Mouse (Mus musculus): ENCODE measurements around the gene Syn2. TPM values are rescaled to one million over a fixed set of nuclear protein-coding genes. Genes with fewer than 3 reads are reported as not detected.

Gene Syn2
- polyA plus RNA-seq, 1 experiment from 2014 or later = 16.2 TPM

DNA sequence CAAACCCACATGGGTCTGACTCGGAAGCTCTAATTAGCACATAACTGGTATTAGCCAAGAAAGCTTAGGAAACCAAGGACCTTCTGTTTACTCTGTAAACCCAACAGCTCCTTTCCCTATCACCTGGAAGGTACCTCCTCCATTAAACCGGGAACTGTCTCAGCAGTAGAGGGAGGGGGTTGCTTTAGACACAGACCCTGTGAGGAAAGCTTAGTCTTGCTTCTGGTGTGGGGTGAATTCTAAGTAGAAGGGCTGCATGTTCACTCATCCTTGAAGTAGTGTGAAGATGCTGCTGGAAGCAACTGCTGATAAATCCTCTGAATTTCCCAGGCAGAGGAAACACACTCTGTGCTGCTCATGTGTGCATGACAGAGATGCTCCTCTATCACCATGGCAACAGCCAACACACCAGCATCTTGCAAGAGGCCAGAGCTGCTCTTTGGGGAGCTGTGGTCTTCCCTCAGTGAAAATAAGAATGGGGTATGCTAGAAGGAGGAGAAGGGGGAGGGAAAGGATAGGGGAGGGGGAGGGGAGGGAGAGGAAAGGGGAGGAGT is 8.4 kb upstream of the Syn2 start:
- ATAC-seq = peak; percentile 93
- peak overlapping the region; percentile 86 for H3K27ac ChIP-seq
- H3K27me3 ChIP-seq = no peaks in the 10 kb centered on the region
- H3K4me3 ChIP-seq (replicated peaks) = no peak overlapping the region
- no peak overlapping the region for H3K9ac ChIP-seq (replicated peaks)
- WGBS = 13% methylated on average over 2 of the region's 2 CpGs
- H3K9me3 ChIP-seq = no peaks in the 10 kb centered on the region
- H3K4me2 ChIP-seq (replicated peaks) = peak overlapping the region; percentile 23
- no peaks in the 10 kb centered on the region for H3K36me3 ChIP-seq
- H3K4me1 ChIP-seq (replicated peaks) = peaks cover 59% of the 10 kb centered on the region

- Histone ChIP-seq H3K27ac (peak overlapping the region; percentile 86), H3K4me1 (replicated peaks) (peaks cover 59% of the 10 kb centered on the region), H3K9me3 (no peaks in the 10 kb centered on the region), H3K27me3 (no peaks in the 10 kb centered on the region), H3K4me3 (replicated peaks) (no peak overlapping the region), H3K9ac (replicated peaks) (no peak overlapping the region), H3K36me3 (no peaks in the 10 kb centered on the region), H3K4me2 (replicated peaks) (0 out of 2 replicates have a peak overlapping the region, but pooled peaks have one; percentile 11)
- ATAC-seq = peak; percentile 6; the same call in 1 of the 2 replicates
- 56% methylated on average over 3 of the region's 3 CpGs for WGBS
These were observed 7.9 kb upstream of the Syn2 start for GRCm38 (mm10) chr6:115126851-115127250.

DNA sequence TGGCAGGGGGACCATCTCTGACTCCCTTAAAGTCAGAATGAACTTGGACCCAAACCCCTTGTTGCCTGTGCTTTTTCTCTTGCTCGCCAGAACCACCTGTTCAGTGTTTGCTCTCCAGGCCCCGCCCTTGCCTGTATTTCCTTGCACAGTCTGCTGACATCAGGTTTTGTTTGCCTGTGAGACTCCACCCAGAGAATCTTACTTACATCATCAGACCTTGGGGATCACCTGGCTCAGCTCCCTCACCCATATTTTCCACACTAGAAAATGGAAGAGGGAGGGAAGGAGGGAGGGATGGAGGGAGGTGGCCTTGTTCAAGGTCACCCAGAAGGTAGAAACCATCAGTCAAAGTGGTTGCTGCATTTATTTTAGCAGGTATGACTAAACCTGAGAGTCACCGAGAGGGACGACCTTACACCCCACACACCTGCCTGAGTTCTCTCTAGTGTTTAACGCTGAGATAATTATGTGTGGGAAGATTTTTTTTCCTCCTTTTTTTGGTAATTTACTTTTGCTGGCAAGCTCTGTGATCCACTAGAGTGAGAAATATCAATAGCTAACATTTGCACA is 7.4 kb upstream of the Syn2 start:
- Histone ChIP-seq H3K4me2 (replicated peaks) (no peak overlapping the region), H3K36me3 (no peaks in the 10 kb centered on the region), H3K9ac (replicated peaks) (no peak overlapping the region), H3K4me3 (replicated peaks) (no peak overlapping the region), H3K27ac (peak overlapping the region; percentile 86), H3K27me3 (no peaks in the 10 kb centered on the region), H3K4me1 (replicated peaks) (peaks cover 56% of the 10 kb centered on the region), H3K9me3 (no peaks in the 10 kb centered on the region)
- 83% methylated on average over 5 of the region's 5 CpGs for WGBS
- ATAC-seq = no peak

DNA sequence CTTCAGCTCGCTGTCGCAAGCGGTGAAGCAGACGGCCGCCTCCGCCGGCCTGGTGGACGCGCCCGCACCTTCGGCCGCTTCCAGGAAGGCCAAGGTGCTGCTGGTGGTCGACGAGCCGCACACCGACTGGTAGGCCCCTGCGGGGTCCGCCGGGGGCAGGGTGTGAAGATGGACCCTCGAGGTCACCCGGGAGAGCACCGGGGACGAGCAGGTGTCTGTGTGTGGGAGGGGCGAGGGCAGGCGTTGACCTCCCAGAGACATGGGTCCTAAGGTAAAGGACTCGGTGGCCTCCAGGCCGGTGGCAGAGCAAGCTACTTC is 589 bp downstream of the Syn2 start:
- ATAC-seq = peak; percentile 46
- WGBS = 1% methylated on average over 27 of the region's 27 CpGs
- no peaks in the 10 kb centered on the region for H3K9me3 ChIP-seq

DNA sequence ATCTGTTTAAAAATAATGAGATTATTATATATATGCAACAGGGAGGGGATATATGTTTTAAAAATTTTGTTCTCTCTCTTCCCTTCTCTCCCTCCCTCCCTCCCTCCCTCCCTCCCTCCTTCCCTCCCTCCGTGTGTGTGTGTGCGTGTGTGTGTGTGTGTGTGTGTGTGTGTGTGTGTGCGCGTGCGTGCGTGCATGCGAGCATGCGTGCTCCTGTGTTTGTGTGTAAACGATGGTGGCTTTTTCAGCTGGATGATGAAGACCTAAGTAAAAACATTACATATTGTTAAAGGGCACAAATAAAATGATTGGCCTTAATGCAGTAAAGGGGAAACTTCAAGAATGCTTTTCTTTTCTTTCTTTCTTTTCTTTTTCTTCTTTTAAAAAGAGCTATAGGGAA is 1.5 kb downstream of the Syn2 start:
- H3K9me3 ChIP-seq = no peaks in the 10 kb centered on the region
- no peak overlapping the region for H3K4me3 ChIP-seq (replicated peaks)
- 0 out of 2 replicates have a peak, but pooled peaks cover 21% of the 10 kb centered on the region for H3K4me1 ChIP-seq (replicated peaks)
- H3K9ac ChIP-seq (replicated peaks) = no peak overlapping the region
- ATAC-seq = no peak
- H3K27me3 ChIP-seq = peaks cover 14% of the 10 kb centered on the region
- 85% methylated on average over 9 of the region's 9 CpGs for WGBS
- peak overlapping the region; percentile 68 for H3K4me2 ChIP-seq (replicated peaks)
- no peaks in the 10 kb centered on the region for H3K36me3 ChIP-seq
- H3K27ac ChIP-seq = no peak overlapping the region

More for the DNA sequence above, 589 bp downstream of the Syn2 start:
- Histone ChIP-seq H3K27ac (peak overlapping the region; percentile 61; the same call in 1 of the 2 replicates), H3K4me3 (replicated peaks) (peak overlapping the region; percentile 64), H3K9ac (replicated peaks) (peak overlapping the region; percentile 76), H3K27me3 (peaks cover 14% of the 10 kb centered on the region), H3K4me2 (replicated peaks) (peak overlapping the region; percentile 68), H3K36me3 (no peaks in the 10 kb centered on the region), H3K4me1 (replicated peaks) (0 out of 2 replicates have a peak, but pooled peaks cover 21% of the 10 kb centered on the region)

- ATAC-seq = no peak
- Histone ChIP-seq H3K27ac (no peak overlapping the region), H3K4me2 (replicated peaks) (no peak overlapping the region), H3K4me3 (replicated peaks) (no peak overlapping the region), H3K9me3 (no peaks in the 10 kb centered on the region; the same call in 1 of the 2 replicates), H3K4me1 (replicated peaks) (0 out of 2 replicates have a peak, but pooled peaks cover 6% of the 10 kb centered on the region), H3K27me3 (peaks cover 10% of the 10 kb centered on the region), H3K9ac (replicated peaks) (no peak overlapping the region), H3K36me3 (0 out of 2 replicates have a peak, but pooled peaks cover 2% of the 10 kb centered on the region)
- WGBS = 68% methylated on average over 4 of the region's 4 CpGs
These were observed 6.7 kb downstream of the Syn2 start for GRCm38 (mm10) chr6:115141446-115141845.

GRCm38 (mm10) chr6:115161175-115161574 is 26.5 kb downstream of the Syn2 start:
- Histone ChIP-seq H3K9ac (replicated peaks) (no peak overlapping the region), H3K4me3 (replicated peaks) (no peak overlapping the region), H3K27me3 (no peaks in the 10 kb centered on the region), H3K4me2 (replicated peaks) (no peak overlapping the region), H3K36me3 (no peaks in the 10 kb centered on the region), H3K9me3 (no peaks in the 10 kb centered on the region), H3K27ac (no peak overlapping the region), H3K4me1 (replicated peaks) (no peaks in the 10 kb centered on the region)
- WGBS = 73% methylated on average over 4 of the region's 4 CpGs
- ATAC-seq = no peak

DNA sequence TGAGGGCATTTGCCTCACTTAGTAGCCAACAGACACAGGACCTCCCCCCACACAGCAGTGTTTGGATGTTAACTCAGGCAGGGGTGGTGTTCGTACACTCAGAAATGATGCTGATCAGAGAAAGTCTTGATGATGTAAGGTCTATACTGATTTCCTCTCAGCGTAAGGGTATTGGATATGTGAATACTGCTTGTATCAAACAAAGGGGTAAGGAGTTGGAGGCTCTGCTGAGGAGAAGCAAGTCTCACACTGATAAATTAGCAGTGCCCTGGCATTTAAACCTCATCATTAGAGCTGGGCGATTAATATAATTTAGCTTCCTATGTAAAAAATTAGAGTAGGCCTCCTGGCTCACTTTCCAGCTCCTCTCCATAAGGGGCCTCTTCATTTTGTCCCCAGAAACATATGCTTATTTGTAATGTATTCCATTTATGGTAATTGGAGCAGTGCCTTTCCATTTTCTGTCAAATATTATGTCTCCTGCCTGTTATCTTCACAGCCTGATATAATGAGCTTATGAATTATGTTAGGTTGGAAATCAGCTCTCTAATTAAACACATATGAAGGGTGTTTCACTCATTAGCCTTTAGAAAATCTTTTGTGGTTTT is 31.3 kb downstream of the Syn2 start:
- 79% methylated on average over 3 of the region's 3 CpGs for WGBS
- H3K4me2 ChIP-seq (replicated peaks) = no peak overlapping the region
- peak overlapping the region; percentile 36; the same call in 1 of the 2 replicates for H3K27ac ChIP-seq
- no peak overlapping the region for H3K4me3 ChIP-seq (replicated peaks)
- H3K27me3 ChIP-seq = no peaks in the 10 kb centered on the region
- H3K4me1 ChIP-seq (replicated peaks) = no peaks in the 10 kb centered on the region; the same call in 1 of the 2 replicates
- H3K36me3 ChIP-seq = no peaks in the 10 kb centered on the region
- no peak overlapping the region for H3K9ac ChIP-seq (replicated peaks)
- no peaks in the 10 kb centered on the region for H3K9me3 ChIP-seq
- ATAC-seq = no peak

DNA sequence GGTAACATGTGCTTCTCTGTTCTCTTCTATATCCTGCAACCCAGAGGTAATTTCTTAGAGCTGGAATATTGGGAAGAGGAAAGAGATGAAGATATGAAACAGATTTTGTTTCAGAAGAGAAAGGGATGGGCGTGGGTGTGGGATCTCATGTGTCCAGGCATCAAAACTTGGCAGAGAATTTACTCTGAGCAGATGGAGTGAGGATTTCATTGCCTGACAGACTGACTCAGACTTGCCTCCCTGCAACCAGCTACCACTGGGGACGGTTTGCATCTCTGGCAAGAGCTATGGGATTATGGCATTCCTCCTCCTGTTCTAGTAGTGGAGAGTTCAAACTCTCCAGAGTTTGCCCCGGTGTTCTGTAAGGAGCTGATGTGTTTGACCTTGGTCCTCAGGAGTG is 34.2 kb downstream of the Syn2 start:
- Histone ChIP-seq H3K9ac (replicated peaks) (no peak overlapping the region), H3K4me1 (replicated peaks) (no peaks in the 10 kb centered on the region; the same call in 1 of the 2 replicates), H3K27me3 (no peaks in the 10 kb centered on the region), H3K9me3 (no peaks in the 10 kb centered on the region), H3K4me2 (replicated peaks) (no peak overlapping the region), H3K27ac (no peak overlapping the region), H3K36me3 (no peaks in the 10 kb centered on the region), H3K4me3 (replicated peaks) (no peak overlapping the region)
- 75% methylated on average over 3 of the region's 3 CpGs for WGBS
- no peak for ATAC-seq

- Histone ChIP-seq H3K4me2 (replicated peaks) (no peak overlapping the region), H3K27ac (no peak overlapping the region), H3K4me1 (replicated peaks) (no peaks in the 10 kb centered on the region; the same call in 1 of the 2 replicates), H3K9ac (replicated peaks) (no peak overlapping the region), H3K9me3 (no peaks in the 10 kb centered on the region), H3K27me3 (no peaks in the 10 kb centered on the region), H3K36me3 (no peaks in the 10 kb centered on the region), H3K4me3 (replicated peaks) (no peak overlapping the region)
- ATAC-seq = no peak
- WGBS = 77% methylated on average over 2 of the region's 2 CpGs
These were observed 34.8 kb downstream of the Syn2 start for GRCm38 (mm10) chr6:115169518-115169917.

GRCm38 (mm10) chr6:115174845-115175244 is 40.1 kb downstream of the Syn2 start:
- Histone ChIP-seq H3K4me1 (replicated peaks) (no peaks in the 10 kb centered on the region), H3K9ac (replicated peaks) (no peak overlapping the region), H3K27ac (no peak overlapping the region), H3K36me3 (no peaks in the 10 kb centered on the region), H3K4me3 (replicated peaks) (no peak overlapping the region), H3K9me3 (no peaks in the 10 kb centered on the region), H3K4me2 (replicated peaks) (no peak overlapping the region), H3K27me3 (no peaks in the 10 kb centered on the region)
- no peak for ATAC-seq
- 42% methylated on average over 3 of the region's 3 CpGs for WGBS

DNA sequence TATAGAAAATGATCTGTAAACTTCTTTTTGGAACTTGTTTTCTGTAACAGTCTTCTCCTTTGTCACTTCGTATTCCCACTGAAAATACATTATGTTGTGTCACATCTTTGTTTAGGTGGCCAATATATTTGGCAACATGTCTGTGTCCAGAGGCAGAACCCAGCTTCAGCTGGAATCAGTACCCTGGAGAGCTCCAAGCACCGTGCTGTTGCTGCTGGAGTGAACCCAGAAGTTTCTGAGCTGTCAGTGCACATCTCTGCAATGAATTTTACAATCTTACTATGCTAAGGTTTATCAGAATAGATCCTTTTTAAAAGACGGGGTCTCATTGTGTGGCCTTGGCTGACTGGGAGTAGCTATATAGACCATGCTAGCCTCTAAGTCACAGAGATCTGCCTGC is 44.1 kb downstream of the Syn2 start:
- H3K36me3 ChIP-seq = no peaks in the 10 kb centered on the region
- ATAC-seq = no peak
- 38% methylated on average over 3 of the region's 3 CpGs for whole genome bisulfite sequencing
- H3K4me1 ChIP-seq (replicated peaks) = peaks cover 3% of the 10 kb centered on the region; the same call in 1 of the 2 replicates
- H3K27ac ChIP-seq = no peak overlapping the region
- no peak overlapping the region for H3K4me2 ChIP-seq (replicated peaks)
- H3K27me3 ChIP-seq = no peaks in the 10 kb centered on the region
- H3K9me3 ChIP-seq = no peaks in the 10 kb centered on the region
- no peak overlapping the region for H3K4me3 ChIP-seq (replicated peaks)
- no peak overlapping the region for H3K9ac ChIP-seq (replicated peaks)
